Mouse (Mus musculus) bone marrow, adult 2 months (tissue): ENCODE measurements around the gene Btbd16. TPM values are rescaled to one million over a fixed set of nuclear protein-coding genes. Genes with fewer than 3 reads are reported as not detected.

Experiments
- H3K27ac ChIP-seq: fragments of 200-500 bp; 2 replicates; pipeline ENCODE4 v1.5.1; 2012; ENCODE audit warnings: low read depth, mild to moderate bottlenecking, control low read depth, inconsistent platforms, low read length; ENCODE audit not compliant: control insufficient read depth, poor library complexity, insufficient read depth
- H3K4me1 ChIP-seq: fragments of 200-500 bp; 2 replicates; pipeline ENCODE4 v1.6.1; 2011; ENCODE audit warnings: low read length; ENCODE audit not compliant: control insufficient read depth, insufficient read depth
- H3K4me3 ChIP-seq: fragments of 200-500 bp; replicated peaks from 2 replicates; pipeline ENCODE3; 2011; ENCODE audit warnings: mild to moderate bottlenecking, low read depth, low read length, control low read depth; ENCODE audit not compliant: control insufficient read depth
- CTCF ChIP-seq: fragments of 200-500 bp; IDR thresholded peaks from 2 replicates; pipeline ENCODE4 v1.5.1; 2011; ENCODE audit warnings: low read length, control low read depth; ENCODE audit not compliant: control insufficient read depth, insufficient read depth
- POLR2A ChIP-seq: fragments of 200-500 bp; IDR thresholded peaks from 2 replicates; pipeline ENCODE4 v1.6.1; 2011; ENCODE audit warnings: low read depth, mild to moderate bottlenecking, control low read depth, low read length, borderline replicate concordance; ENCODE audit not compliant: control insufficient read depth
- WGBS: fragments of 180-500 bp; shearing (Covaris S2); methylation state at CpG from one replicate; pipeline ENCODE4 v1.1.7; 2018; 5-methylcytosine and 5-hydroxymethylcytosine counted together
- polyA plus RNA-seq: library from polyadenylated mRNA; stranded (reverse); fragments of >200 nt; gene quantifications from 2 replicates; pipeline ENCODE4 v1.2.4, GENCODE M21; 2011; ENCODE audit warnings: low replicate concordance; ENCODE audit not compliant: missing spikeins, insufficient read depth, insufficient read length

The Btbd16 gene
- polyA plus RNA-seq, 1 experiment: 1.4 TPM

- H3K4me3 ChIP-seq: no peak overlapping the region
- WGBS: 80% methylated on average over 12 of the region's 12 CpGs
- no peak for TF ChIP-seq CTCF
- no peak for TF ChIP-seq POLR2A
- no peaks in the 10 kb centered on the region for H3K4me1 ChIP-seq
- H3K27ac ChIP-seq: no peak overlapping the region
These were observed 12.2 kb downstream of the Btbd16 start for GRCm38 (mm10) chr7:130785923-130786575.

GRCm38 (mm10) chr7:130786708-130787107, 12.8 kb downstream of the Btbd16 start:
- 76% methylated on average over 5 of the region's 5 CpGs for WGBS
- Histone ChIP-seq H3K4me1 (no peaks in the 10 kb centered on the region), H3K27ac (no peak overlapping the region), H3K4me3 (no peak overlapping the region)
- TF ChIP-seq POLR2A (no peak), CTCF (no peak)

GRCm38 (mm10) chr7:130787537-130787936, 13.7 kb downstream of the Btbd16 start:
- no peak for TF ChIP-seq POLR2A
- H3K4me1 ChIP-seq: no peaks in the 10 kb centered on the region
- no peak overlapping the region for H3K4me3 ChIP-seq
- H3K27ac ChIP-seq: no peak overlapping the region
- 81% methylated on average over 4 of the region's 4 CpGs for WGBS

GRCm38 (mm10) chr7:130788950-130789349, 15.1 kb downstream of the Btbd16 start:
- H3K4me1 ChIP-seq: no peaks in the 10 kb centered on the region
- WGBS: 83% methylated on average over 3 of the region's 3 CpGs
- no peak overlapping the region for H3K27ac ChIP-seq
- TF ChIP-seq POLR2A: no peak
- TF ChIP-seq CTCF: no peak
- H3K4me3 ChIP-seq: no peak overlapping the region

GRCm38 (mm10) chr7:130789456-130789855, 15.6 kb downstream of the Btbd16 start:
- TF ChIP-seq CTCF (no peak), POLR2A (no peak)
- H3K27ac ChIP-seq: no peak overlapping the region
- H3K4me3 ChIP-seq: no peak overlapping the region
- H3K4me1 ChIP-seq: no peaks in the 10 kb centered on the region
- 82% methylated on average over 7 of the region's 7 CpGs for WGBS

- TF ChIP-seq POLR2A (no peak), CTCF (no peak)
- WGBS: 82% methylated on average over 9 of the region's 9 CpGs
- Histone ChIP-seq H3K4me1 (no peaks in the 10 kb centered on the region; the same call in 1 of the 2 replicates), H3K4me3 (no peak overlapping the region), H3K27ac (no peak overlapping the region)
These were observed 19.8 kb downstream of the Btbd16 start for GRCm38 (mm10) chr7:130793671-130794070.

- WGBS: 81% methylated on average over 8 of the region's 8 CpGs
These were observed 22.9 kb downstream of the Btbd16 start for GRCm38 (mm10) chr7:130796786-130797185.

GRCm38 (mm10) chr7:130797524-130797923, 23.7 kb downstream of the Btbd16 start:
- 87% methylated on average over 6 of the region's 6 CpGs for WGBS
- Histone ChIP-seq H3K4me1 (no peaks in the 10 kb centered on the region; the same call in 1 of the 2 replicates), H3K27ac (no peak overlapping the region), H3K4me3 (no peak overlapping the region)
- TF ChIP-seq CTCF (no peak), POLR2A (no peak)

More at GRCm38 (mm10) chr7:130796786-130797185, 22.9 kb downstream of the Btbd16 start:
- H3K27ac ChIP-seq: no peak overlapping the region
- no peaks in the 10 kb centered on the region; the same call in 1 of the 2 replicates for H3K4me1 ChIP-seq
- no peak for TF ChIP-seq POLR2A
- TF ChIP-seq CTCF: peak; percentile 41
- no peak overlapping the region for H3K4me3 ChIP-seq
